22 mouse cellular contexts compared by ENCODE assay signal in the genomic region with DNA sequence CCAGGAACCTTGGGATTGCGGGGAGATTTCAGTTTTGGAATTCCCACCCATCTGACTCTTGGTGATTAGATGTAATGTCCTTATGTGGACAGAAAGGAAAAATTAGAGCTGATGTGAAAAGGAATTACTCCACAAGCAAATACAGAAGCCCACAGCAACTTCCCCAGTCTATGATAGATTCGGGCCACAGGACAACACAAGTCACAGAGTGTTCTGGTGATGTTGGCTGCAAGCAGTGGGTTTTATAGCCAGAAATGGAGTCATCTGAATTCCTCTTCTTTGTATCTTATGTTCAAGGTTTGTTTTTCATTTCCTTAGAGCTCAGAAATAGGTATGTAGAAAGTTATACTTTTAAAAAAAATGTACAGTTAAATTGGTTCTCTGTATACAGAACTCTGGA.
"Had no signal": no experiment of that assay in that cellular context is flagged by ENCODE, and none has a peak within 500 bp of the region (broad histone marks: within the 10 kb centered on the region; RNA-seq: fewer than 3 reads in every experiment).

No protein-coding gene starts in this region.

- H3K36me3 ChIP-seq: limb, embryonic 12.5 days; limb, embryonic 15.5 days; midbrain, embryonic 12.5 days; midbrain, embryonic 15.5 days; neural tube, embryonic 12.5 days; neural tube, embryonic 15.5 days had no signal

- H3K9ac ChIP-seq: limb, embryonic 12.5 days; limb, embryonic 15.5 days; liver, embryonic 14.5 days; liver, postnatal 0 days; lung, embryonic 14.5 days; midbrain, embryonic 12.5 days; midbrain, embryonic 15.5 days; neural tube, embryonic 12.5 days; neural tube, embryonic 15.5 days had no signal

- H3K27ac ChIP-seq: limb, embryonic 12.5 days; limb, embryonic 15.5 days; liver, embryonic 14.5 days; macrophage; midbrain, embryonic 12.5 days; midbrain, embryonic 15.5 days; neural tube, embryonic 12.5 days; neural tube, embryonic 15.5 days; stomach, postnatal 0 days had no signal

- H3K9me3 ChIP-seq: limb, embryonic 12.5 days; limb, embryonic 15.5 days; midbrain, embryonic 12.5 days; midbrain, embryonic 15.5 days; neural tube, embryonic 12.5 days; neural tube, embryonic 15.5 days had no signal

- H3K27me3 ChIP-seq: limb, embryonic 12.5 days; limb, embryonic 15.5 days; neural tube, embryonic 15.5 days had no signal

- H3K4me2 ChIP-seq: limb, embryonic 12.5 days; limb, embryonic 15.5 days; liver, embryonic 11.5 days; lung, embryonic 14.5 days; midbrain, embryonic 12.5 days; midbrain, embryonic 15.5 days; neural tube, embryonic 12.5 days; neural tube, embryonic 15.5 days had no signal

- ATAC-seq: liver, postnatal 0 days; lung, postnatal 0 days; midbrain, embryonic 15.5 days had no signal

- H3K4me3 ChIP-seq: limb, embryonic 12.5 days; limb, embryonic 15.5 days; midbrain, embryonic 12.5 days; midbrain, embryonic 15.5 days; neural tube, embryonic 12.5 days; neural tube, embryonic 15.5 days had no signal

- H3K4me1 ChIP-seq: limb, embryonic 12.5 days; limb, embryonic 15.5 days; midbrain, embryonic 15.5 days had no signal

- DNase-seq: kidney, postnatal 14 days; kidney, postnatal 4 days; left cerebral cortex, postnatal 4 days; liver, postnatal 0 days; lung, embryonic 14.5 days; right cerebral cortex, adult 18-20 months; right cerebral cortex, postnatal 14 days; right cerebral cortex, postnatal 4 days; thymus, adult 2 months; thymus, postnatal 14 days; thymus, postnatal 4 days had no signal
